Mouse (Mus musculus): ENCODE data around the gene Fjx1. TPM values are rescaled to one million over a fixed set of nuclear protein-coding genes. Genes with fewer than 3 reads are reported as not detected.
A peak's percentile ranks its signal among the peaks of the same experiment; 100 is the strongest.

The Fjx1 gene
- total RNA-seq, 4 experiments from 2014 or later = 0.25 to 0.63 (median 0.51) TPM

- no peak for DNase-seq (ENCODE audit: low spot score)
These were observed 25.9 kb downstream of the Fjx1 start for GRCm38 (mm10) chr2:102426434-102426833.

- no peak for DNase-seq (ENCODE audit: low spot score)
These were observed 36.1 kb downstream of the Fjx1 start for GRCm38 (mm10) chr2:102416149-102416743.

- DNase-seq (ENCODE audit: low spot score) = no peak
These were observed 39.6 kb downstream of the Fjx1 start for GRCm38 (mm10) chr2:102412738-102413137.

GRCm38 (mm10) chr2:102410615-102411014 is 41.7 kb downstream of the Fjx1 start:
- no peak for DNase-seq (ENCODE audit: low spot score)

GRCm38 (mm10) chr2:102409741-102410140 is 42.6 kb downstream of the Fjx1 start:
- no peak for DNase-seq (ENCODE audit: low spot score)

GRCm38 (mm10) chr2:102407363-102408184 is 44.7 kb downstream of the Fjx1 start, which contains the start of gene Trim44:
Gene Trim44, minus strand, starts transcription at chr2:102407828.
- DNase-seq (ENCODE audit: low spot score) = no peak

- no peak for DNase-seq (ENCODE audit: low spot score)
These were observed 45.7 kb downstream of the Fjx1 start for GRCm38 (mm10) chr2:102406324-102407304.

GRCm38 (mm10) chr2:102403982-102404381 is 48.3 kb downstream of the Fjx1 start:
- DNase-seq (ENCODE audit: low spot score) = no peak

GRCm38 (mm10) chr2:102403306-102403705 is 49.0 kb downstream of the Fjx1 start:
- no peak for DNase-seq (ENCODE audit: low spot score)

- DNase-seq (ENCODE audit: low spot score) = no peak
These were observed 51.0 kb downstream of the Fjx1 start for GRCm38 (mm10) chr2:102401352-102401692.

- DNase-seq (ENCODE audit: low spot score) = peak; percentile 85
These were observed 51.5 kb downstream of the Fjx1 start for GRCm38 (mm10) chr2:102400605-102401351.

- no peak for DNase-seq (ENCODE audit: low spot score)
These were observed 52.3 kb downstream of the Fjx1 start for GRCm38 (mm10) chr2:102399864-102400604.

Other genes starting within 250 kb of the Fjx1 start
- 10 to 100 TPM; 25.6 to 29.4 (median 27.3) TPM for gene Trim44, start 44.7 kb downstream of the Fjx1 start, total RNA-seq (2022)
- gene Pamr1, start 97.5 kb upstream of the Fjx1 start, total RNA-seq (2022) = 1 to 10 TPM; 1.3 to 2.8 (median 2.4) TPM
- gene Slc1a2, start 206.2 kb upstream of the Fjx1 start, total RNA-seq (2022) = 1 to 10 TPM in 1 of 4 experiments, under 1 TPM in 3; 0.41 to 1.4 (median 0.73) TPM